Mouse (Mus musculus) brown adipose tissue, adult 24 weeks (tissue): ENCODE measurements around the gene Rasal3. TPM values are rescaled to one million over a fixed set of nuclear protein-coding genes. Genes with fewer than 3 reads are reported as not detected.

Experiments
- H3K27ac ChIP-seq: fragments of 200-500 bp; replicated peaks from 2 replicates; pipeline ENCODE4 v1.5.1; 2012; ENCODE audit warnings: low read depth, mild to moderate bottlenecking, low read length
- H3K4me1 ChIP-seq: fragments of 200-500 bp; 2 replicates; pipeline ENCODE4 v1.6.1; 2012; ENCODE audit warnings: low read length, mixed read lengths; ENCODE audit not compliant: control insufficient read depth, insufficient read depth, insufficient read length
- H3K4me3 ChIP-seq: fragments of 200-500 bp; 2 replicates; pipeline ENCODE4 v1.5.1; 2012; ENCODE audit warnings: low read depth, mild to moderate bottlenecking, low read length, moderate library complexity; ENCODE audit not compliant: insufficient read depth
- polyA plus RNA-seq: library from polyadenylated mRNA; stranded (reverse); fragments of >200 nt; gene quantifications from 2 replicates; pipeline ENCODE4 v1.2.4, GENCODE M21; 2012; ENCODE audit not compliant: missing spikeins, insufficient read depth, insufficient read length

Gene Rasal3
- polyA plus RNA-seq, 1 experiment = not detected

GRCm38 (mm10) chr17:32376475-32376874 is 26.9 kb downstream of the Rasal3 start:
- H3K4me1 ChIP-seq = peaks cover 14% of the 10 kb centered on the region
- H3K4me3 ChIP-seq = no peak overlapping the region
- peak overlapping the region; percentile 9; the same call in 1 of the 2 replicates for H3K27ac ChIP-seq

DNA sequence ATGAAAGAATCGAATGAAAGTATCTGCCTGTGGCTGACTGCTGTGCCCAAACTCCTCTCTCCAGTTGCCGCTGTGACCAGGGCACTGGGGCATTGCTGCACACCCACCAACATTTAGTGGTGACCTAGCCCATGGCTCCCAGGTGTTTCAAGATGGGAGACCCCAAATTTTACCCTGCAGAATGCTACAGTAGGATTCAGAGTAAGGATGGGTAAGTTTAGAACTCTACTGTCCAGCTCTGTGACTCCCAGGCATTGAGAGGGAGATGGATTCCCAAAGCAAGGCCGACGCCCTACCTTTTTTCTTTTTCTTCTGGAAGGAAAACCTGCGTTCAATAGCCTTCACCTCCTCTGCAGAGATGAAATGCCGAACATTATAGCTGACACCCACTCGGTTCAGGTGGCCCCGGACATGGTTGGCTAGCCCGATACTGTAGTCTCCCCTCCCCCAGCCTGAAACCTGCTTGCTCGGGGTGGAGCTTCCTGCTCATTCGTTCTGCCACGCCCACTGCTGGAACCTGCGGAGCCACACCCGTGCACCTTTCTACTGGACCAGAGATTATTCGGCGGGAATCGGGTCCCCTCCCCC is 34.3 kb downstream of the Rasal3 start:
- H3K27ac ChIP-seq = no peak overlapping the region
- no peak overlapping the region for H3K4me3 ChIP-seq
- H3K4me1 ChIP-seq = no peaks in the 10 kb centered on the region

- Histone ChIP-seq H3K4me1 (peaks cover 6% of the 10 kb centered on the region), H3K4me3 (no peak overlapping the region), H3K27ac (no peak overlapping the region)
Observed at GRCm38 (mm10) chr17:32367706-32368105, 35.7 kb downstream of the Rasal3 start.

DNA sequence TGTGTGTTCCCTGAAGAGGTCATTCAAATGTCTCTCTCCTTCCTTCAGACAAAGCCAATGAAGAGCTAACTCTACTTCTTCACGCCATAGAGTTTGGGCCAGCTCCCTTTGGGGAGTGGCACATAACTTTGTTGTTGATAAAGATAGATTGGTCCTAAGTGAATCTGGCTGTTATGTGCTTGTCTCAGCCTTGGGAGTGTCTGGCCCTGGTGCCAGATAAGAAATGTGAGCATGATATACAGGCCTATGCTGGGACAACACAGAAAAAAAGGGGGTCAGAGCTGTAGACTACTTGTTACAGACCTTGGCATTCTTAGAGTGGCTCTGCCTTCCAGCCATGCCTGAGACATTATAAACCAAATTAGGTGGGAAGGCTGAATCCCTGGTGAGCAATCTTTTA is 38.1 kb downstream of the Rasal3 start:
- H3K4me1 ChIP-seq = peaks cover 8% of the 10 kb centered on the region
- H3K4me3 ChIP-seq = no peak overlapping the region
- H3K27ac ChIP-seq = no peak overlapping the region

DNA sequence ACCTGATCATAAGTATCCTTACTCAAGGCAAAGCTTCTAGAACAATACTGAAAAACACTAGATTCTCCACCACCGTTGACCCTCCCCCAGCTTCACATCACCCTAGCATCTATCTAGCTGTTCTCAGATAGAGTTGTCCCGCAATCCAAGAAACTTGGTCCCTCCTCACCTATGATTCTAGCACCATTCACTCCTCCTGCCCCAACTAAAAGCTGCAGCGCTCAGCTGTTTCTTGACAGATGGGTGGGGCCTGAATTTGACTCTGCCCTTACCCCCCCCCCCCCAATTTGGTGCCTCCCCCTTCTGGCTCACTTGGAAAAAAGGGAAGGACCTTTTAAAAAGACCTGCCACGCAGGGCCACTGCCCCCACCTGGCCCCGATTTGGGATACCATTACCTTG is 38.5 kb downstream of the Rasal3 start:
- peak overlapping the region; percentile 24 for H3K4me3 ChIP-seq
- no peak overlapping the region for H3K27ac ChIP-seq
- peaks cover 8% of the 10 kb centered on the region for H3K4me1 ChIP-seq

DNA sequence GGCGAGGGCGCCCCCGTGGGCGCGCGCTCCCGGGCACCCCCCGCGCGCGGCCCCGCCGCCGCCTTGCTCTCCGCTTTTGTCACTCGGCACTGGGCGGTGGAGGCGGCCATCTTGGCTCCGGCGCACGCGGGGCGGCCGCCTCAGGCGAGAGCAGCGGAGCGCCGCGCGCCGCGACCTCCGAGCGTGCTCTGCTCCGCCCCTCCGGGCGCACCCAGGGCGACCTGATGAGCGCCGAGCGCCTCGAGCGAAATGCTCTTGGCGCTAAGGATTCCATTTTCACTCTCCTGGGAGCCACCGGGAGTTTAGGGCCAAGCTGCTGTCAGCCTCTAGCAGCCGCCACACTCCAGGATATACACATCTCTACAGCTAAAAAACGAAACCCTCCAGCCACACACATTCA is 39.1 kb downstream of the Rasal3 start:
- Histone ChIP-seq H3K27ac (no peak overlapping the region), H3K4me3 (peak overlapping the region; percentile 86), H3K4me1 (peaks cover 8% of the 10 kb centered on the region)

- H3K27ac ChIP-seq = no peak overlapping the region
Observed at GRCm38 (mm10) chr17:32363821-32364301, 39.5 kb downstream of the Rasal3 start.

DNA sequence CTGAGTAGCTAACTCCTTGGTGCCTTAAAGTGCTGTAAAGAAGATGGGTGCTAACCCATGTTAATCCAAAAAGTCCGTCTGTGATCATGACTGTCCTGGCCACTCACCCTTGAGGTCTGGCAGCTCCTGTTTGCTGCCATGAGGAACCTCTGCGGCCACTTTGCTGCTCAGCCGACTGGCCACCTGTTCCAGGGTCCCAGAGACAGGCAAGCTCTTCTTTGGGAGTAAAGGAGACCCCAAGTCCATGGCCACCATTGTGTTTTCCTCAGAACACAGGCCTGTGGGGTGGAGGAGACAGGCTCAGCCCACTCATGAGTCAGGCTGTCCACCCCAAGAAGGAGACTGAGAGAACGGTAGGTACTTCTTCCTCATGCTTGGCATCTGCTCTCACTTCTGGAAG is 40.7 kb downstream of the Rasal3 start:
- peak overlapping the region; percentile 86; the same call in 1 of the 2 replicates for H3K4me3 ChIP-seq
- peaks cover 8% of the 10 kb centered on the region for H3K4me1 ChIP-seq
- no peak overlapping the region for H3K27ac ChIP-seq

More at GRCm38 (mm10) chr17:32363821-32364301, 39.5 kb downstream of the Rasal3 start:
- Histone ChIP-seq H3K4me3 (peak overlapping the region; percentile 86), H3K4me1 (peaks cover 8% of the 10 kb centered on the region)

- Histone ChIP-seq H3K4me3 (no peak overlapping the region), H3K27ac (no peak overlapping the region)
Observed at GRCm38 (mm10) chr17:32359928-32360327, 43.5 kb downstream of the Rasal3 start.

GRCm38 (mm10) chr17:32358943-32359340 is 44.4 kb downstream of the Rasal3 start:
- no peak overlapping the region for H3K27ac ChIP-seq
- no peak overlapping the region for H3K4me3 ChIP-seq
- H3K4me1 ChIP-seq = peaks cover 8% of the 10 kb centered on the region

More at GRCm38 (mm10) chr17:32359928-32360327, 43.5 kb downstream of the Rasal3 start:
- H3K4me1 ChIP-seq = peaks cover 8% of the 10 kb centered on the region

DNA sequence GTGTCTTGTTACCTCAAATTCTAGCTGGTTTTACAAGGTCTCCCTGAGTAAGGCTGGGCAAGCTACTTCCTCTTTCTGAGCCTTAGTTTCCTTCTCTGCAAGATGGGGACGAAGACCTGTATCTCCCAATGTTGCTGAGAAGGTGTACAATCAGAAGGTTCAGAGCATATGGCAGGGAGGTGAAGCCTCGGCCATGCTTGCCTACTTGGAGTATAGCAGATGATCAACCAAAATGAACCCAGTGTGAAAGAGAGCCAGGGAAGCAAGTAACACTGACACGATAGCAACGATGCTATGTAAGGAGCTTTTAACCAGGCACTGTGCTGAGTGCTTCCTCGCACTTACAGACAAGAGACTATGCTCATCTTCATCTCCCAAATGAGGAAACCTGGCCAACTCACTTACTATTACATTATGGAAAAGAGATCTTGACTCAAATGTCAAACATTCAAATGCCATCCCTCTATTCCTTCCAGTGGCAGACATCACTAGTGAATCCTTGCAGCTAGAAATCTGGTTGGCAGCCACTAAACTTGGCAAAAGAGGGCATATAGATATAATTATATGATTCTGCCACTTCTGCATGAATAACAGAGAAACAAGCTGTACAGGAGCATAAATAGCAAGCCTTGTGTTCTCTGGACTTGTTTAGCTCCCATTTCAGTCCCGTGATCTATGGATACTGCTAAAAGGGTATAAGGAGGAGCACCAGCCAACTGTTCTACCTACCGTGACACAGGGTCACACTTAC is 45.0 kb downstream of the Rasal3 start:
- no peak overlapping the region for H3K27ac ChIP-seq
- no peak overlapping the region for H3K4me3 ChIP-seq
- H3K4me1 ChIP-seq = peaks cover 8% of the 10 kb centered on the region

DNA sequence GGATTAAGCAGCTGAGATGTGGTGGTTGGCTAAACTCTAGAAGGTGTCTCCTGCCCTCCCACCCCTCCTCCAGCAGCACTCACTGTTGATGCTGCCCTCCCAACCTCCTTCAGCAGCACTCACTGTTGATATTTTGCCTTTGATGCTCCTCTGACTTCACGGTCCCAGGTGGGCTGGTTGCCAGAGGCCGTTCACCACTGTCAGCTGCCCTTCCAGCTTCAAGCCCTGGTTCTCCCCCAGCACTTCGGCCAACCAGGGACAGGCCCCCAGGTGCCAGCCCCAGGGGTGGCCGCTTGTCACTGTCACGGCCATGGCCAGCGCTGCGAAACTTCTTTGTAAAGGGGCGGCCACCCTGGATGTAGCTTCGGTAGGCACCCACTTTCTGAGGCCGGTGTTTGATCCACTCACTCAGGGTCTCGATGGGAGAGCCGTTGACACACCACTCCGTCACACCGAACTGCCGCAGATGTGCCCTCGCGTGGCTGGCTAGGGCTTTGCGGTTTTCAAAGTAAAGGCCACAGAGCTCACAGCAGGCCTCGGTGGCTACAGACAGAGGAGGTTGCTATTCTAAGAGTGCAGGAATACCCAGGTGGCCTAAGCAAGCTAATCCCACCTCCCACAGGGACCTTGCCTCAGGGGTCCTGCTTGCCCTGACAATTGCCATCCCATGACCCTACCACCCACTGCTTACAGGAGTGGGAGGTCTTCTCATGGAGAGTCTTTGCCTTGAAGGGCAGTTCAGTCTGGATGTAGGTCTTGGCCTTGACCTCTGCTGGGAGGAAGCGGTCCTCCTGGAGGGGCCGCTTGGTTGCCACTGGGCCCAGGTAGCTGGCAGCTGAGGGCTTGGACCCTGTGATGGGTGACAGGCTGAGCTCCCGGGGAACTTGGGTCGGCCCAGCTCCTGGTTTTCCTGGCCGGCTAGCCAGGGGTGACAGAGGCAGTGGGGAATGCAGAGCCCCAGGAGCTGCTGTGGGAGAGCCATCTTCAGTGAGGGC is 46.3 kb downstream of the Rasal3 start:
- H3K27ac ChIP-seq = no peak overlapping the region
- H3K4me3 ChIP-seq = no peak overlapping the region
- no peaks in the 10 kb centered on the region for H3K4me1 ChIP-seq

DNA sequence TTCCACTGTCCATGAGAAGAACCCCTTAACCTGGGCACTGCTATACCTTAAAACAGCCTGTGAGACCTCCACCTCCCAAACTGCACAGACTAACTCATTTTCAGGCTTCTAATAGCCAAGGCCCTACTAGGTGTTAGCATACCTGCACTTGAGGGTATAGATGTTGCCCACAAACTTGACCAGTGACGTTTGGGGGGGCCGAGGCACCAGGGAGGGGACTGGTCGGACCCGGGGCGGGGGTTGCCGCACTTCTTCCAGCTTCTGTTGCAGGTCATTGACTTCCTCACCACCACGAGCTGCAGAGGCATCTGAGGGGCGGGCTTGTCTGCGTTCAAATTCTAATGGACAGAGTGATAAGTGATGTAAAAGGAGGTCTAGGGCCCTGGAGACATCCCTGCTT is 47.1 kb downstream of the Rasal3 start:
- H3K27ac ChIP-seq = no peak overlapping the region
- H3K4me1 ChIP-seq = no peaks in the 10 kb centered on the region
- H3K4me3 ChIP-seq = no peak overlapping the region

DNA sequence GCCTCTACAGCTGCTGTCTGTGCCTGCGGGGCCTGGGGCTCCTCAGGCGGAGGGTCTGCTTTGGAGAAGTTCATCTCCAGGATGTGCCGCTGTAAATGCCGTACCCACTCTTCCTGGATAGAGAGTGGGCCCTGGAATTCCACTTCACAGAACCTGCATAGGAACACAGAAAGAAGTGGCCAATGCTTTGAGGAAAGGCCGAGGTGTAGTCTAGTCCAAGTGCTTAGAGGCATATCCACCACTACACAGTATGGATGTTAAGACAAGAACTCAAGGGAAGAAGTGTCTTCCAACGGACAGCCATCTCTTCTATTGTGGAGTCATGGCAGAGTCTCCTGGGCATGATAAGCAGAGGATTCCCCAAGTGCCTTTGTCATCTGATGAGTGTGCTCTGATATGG is 48.4 kb downstream of the Rasal3 start:
- H3K4me1 ChIP-seq = no peaks in the 10 kb centered on the region
- H3K27ac ChIP-seq = no peak overlapping the region
- no peak overlapping the region for H3K4me3 ChIP-seq

DNA sequence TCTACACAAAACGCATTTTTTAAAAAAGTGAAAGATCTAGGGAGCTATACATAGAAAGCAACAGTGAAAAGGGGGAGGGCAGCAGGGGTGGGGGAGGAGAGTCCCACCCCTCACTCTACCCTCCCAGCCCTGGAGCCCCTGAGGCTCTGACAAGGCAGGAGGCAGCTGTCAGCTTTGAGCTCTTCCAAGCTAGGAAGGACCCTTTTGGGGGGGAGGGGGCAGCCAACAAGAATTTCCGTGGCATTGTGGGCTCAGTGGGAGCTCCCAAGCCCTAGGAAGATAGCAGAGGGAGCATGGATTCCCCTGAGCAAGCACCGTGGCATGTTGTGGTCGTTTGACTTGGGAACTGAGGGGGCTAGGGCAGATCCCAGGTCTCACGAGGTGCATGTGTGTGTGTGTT is 49.2 kb downstream of the Rasal3 start:
- Histone ChIP-seq H3K27ac (no peak overlapping the region), H3K4me3 (no peak overlapping the region), H3K4me1 (no peaks in the 10 kb centered on the region)
